Mouse (Mus musculus): ENCODE data around the gene T.

DNA sequence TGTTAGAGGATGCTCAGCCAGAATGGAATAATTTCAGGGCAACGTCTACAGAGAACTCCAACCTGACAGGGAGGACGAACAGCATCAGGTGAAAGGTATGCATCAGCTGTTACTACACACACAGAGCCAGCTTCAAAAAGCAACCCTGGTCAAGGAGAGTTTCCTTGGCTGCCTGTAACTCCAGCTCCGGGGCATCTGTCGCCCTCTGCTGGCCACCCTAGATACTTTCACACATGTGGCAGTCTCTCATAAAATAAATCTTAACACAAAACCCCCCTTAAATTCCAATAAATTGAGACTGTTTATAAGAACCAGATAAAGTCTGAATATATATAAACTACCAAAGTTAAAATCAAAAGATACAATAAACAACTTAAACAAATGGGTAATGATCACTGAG is 27.3 kb downstream of the T start:
- TF ChIP-seq CTCF (IDR thresholded peaks at IDR 0.05): peak; percentile 75
- no peak for TF ChIP-seq EP300 (IDR thresholded peaks at IDR 0.05)
